Mouse (Mus musculus) common myeloid progenitor, adult 5-6 weeks (primary cell): ENCODE results near the gene Slc7a7. TPM values are rescaled to one million over a fixed set of nuclear protein-coding genes. Genes with fewer than 3 reads are reported as not detected.

Source experiments
- ATAC-seq: replicated peaks from 2 replicates; pipeline ENCODE4 v1.8.0; 2016; ENCODE audit warnings: low read depth, mild to moderate bottlenecking, moderate TSS enrichment, inconsistent platforms; ENCODE audit not compliant: poor library complexity, severe bottlenecking
- total RNA-seq: library from RNA; stranded (forward); fragments of 200-1000, 187-1606 nt; gene quantifications from 2 replicates; pipeline ENCODE4 v1.2.3, GENCODE M21; 2017

The Slc7a7 gene
- total RNA-seq, 1 experiment from 2014 or later = 4.5 TPM

GRCm38 (mm10) chr14:54413877-54414700 is 3.5 kb downstream of the Slc7a7 start:
- peak; percentile 34 for ATAC-seq

- peak; percentile 39 for ATAC-seq
Measured at GRCm38 (mm10) chr14:54412629-54413170, 4.9 kb downstream of the Slc7a7 start.

DNA sequence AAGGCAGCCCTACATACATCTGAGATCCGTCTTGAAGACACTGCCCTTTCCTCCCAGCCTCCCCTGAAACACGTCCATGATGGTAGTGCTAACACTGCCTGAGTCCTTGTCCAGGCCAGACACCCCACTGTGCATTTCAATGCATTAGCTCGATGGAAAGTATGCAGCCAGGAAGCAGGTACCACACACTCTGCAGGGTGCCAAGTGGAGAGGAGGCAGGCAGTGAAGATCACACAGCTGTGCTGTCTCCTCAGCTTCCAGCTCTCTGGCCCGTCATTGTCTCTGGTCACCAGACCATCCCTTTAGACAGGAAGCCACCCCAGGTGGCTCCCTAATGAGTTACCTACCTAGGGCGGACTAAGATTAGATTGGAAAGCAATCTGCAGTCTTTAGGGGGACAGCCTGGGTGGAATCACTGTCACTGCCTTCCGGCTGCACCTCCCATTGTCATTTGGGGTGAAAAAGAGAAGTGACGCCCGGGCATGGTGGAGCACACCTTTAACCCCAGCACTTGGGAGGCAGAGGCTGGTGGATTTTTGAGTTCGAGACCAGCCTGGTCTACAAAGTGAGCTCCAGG is 5.5 kb downstream of the Slc7a7 start:
- ATAC-seq = no peak

GRCm38 (mm10) chr14:54409980-54410810 is 7.4 kb downstream of the Slc7a7 start:
- ATAC-seq = peak; percentile 30; the same call in 1 of the 2 replicates

DNA sequence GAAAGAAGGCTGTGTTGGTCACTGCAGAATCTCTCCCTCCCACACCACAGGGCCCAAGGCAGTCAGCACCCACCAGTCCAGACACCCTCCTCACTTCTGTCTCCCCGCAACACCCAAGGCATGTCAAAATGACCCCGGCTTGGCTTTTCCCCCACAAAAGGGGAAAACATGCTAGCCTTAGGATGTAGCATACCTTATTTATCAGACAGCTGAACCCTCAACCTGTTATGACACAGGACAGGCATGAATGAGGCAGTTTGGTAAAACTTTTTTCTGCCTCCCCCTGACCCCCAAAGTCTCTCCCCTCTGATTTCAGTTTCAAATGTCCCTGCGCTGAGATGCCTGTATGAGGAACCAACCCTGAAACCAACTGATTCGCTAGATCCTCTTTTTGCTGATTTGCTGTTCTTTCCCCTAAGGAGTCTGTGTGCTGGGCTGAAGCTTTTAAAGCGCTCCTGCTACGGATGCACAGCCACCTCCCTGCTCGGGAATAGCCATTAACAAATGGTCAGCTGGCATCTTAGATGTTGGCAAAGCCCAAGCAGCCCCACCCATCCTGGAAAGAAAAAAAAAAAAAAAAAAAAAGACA is 8.4 kb downstream of the Slc7a7 start:
- peak; percentile 61 for ATAC-seq

DNA sequence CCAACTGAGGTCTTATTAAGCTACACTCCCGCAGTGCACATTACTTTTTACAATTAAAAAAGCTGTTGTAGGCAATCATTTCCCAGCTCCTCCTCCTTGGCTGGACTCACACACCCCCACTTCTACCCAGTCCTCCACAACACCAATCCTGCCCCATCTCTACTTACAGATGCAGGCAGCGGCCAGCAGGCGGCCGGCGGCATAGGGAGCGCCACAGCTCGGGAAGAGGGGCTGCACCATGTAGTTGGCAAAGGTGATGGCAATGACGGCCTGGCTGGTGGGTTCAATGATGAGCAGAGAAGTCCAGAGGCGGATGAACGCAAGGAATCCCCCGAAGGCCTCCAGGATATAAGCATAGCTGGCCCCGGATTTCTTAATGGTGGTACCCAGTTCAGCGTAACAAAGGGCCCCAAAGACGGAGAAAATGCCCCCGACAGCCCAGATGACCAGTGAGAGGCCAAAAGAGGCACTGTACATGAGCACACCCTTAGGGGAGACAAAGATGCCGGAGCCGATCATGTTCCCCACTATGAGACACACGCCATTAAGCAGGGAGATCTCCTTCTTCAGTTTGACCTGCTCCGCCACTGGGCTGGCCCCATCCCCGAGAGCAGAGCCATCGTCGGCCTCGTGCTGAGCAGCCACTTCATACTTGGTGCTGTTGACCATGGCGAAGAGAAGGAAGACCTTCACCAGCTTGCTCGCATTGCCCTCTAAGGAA is 9.1 kb downstream of the Slc7a7 start:
- no peak for ATAC-seq

- no peak for ATAC-seq
Measured at GRCm38 (mm10) chr14:54401723-54402122, 15.9 kb downstream of the Slc7a7 start.

GRCm38 (mm10) chr14:54398921-54399382 is 18.6 kb downstream of the Slc7a7 start:
- ATAC-seq = no peak

DNA sequence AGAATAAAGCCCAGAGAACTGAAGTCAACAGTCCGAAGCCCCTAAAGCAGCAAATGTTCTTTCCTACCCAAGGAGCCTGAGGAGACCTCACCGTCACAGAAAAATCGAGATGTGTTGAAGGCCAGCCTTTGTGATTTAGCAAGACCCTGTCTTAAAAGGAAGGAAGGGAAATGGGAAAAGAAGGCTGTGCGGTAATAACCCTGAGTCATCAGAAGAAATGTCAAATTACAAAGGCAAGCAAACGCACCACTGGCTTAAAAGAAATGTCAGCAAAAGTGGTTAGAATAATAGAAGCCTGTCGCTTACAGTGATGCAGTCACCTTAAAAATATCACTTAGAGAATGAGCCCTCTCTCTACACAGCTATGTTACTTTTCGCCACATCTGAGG is 19.1 kb downstream of the Slc7a7 start:
- 0 out of 2 replicates have a peak, but pooled peaks have one; percentile 22 for ATAC-seq

DNA sequence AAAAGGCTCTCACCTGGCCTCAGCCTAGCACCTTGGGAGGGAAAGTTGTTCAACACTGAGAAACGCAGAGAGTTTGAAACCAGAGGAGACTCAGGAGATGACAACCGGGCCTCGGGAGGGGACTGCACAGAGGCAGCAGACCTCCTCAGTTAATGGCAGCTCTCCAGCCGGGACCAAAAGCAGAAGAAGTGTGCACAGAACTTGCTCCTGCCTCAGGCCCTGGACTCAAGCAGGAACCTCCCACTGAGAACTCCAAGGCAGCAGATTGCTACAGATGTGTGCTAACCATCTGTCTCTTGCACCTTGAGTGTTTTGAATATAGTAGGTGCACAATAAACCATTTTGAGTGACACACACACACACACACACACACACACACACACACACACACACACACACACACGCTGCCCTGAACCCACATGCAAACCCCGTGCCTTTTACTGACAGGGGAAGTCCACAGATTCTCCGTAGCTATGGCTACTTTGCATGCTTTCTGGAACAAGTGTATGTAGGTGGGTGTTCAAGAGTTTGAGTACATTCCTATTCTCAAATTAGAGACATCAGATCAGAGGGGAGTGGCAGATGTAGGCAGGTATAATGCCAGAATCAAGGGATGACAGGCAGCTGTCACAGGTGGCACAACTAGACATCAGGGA is 19.6 kb downstream of the Slc7a7 start:
- ATAC-seq = peak; percentile 39; the same call in 1 of the 2 replicates

DNA sequence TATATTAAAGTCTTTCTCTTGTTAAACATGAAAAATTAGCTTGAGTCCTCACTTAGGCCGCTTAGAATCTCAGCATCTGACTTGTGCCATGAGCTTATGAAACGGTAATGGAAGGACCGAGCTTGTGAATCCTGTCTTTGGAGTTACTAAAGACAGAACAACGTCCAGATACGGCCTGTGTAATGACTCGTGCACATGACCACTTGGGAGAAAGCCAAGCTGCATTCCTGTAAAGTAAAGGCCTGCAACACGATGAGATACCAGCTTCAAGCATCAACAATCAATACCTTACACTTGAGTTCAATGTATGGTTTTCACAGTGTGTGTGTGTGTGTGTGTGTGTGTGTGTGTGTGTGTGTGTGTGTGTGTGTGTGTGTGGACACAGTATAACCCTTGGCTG is 20.9 kb downstream of the Slc7a7 start:
- ATAC-seq = no peak

DNA sequence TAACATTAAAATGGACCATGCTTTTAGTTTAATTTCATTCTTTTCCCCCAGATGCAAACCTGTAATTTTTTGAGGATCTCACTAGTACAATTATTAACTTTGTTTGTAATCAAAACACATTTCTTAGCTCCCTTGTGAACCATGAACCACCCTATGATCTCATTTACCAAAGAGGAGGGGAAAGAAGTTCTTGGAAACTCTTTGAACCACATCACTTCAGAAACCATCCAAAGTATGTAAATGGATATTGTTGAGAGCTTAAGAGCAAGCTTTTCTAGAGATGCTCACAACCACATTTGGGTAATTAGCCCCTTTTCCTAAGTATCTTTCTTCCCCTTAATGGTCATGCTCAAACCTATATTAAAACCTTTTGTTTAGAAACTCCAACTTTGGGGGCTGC is 23.3 kb downstream of the Slc7a7 start:
- no peak for ATAC-seq

- ATAC-seq = no peak
Measured at GRCm38 (mm10) chr14:54393794-54394193, 23.8 kb downstream of the Slc7a7 start.

GRCm38 (mm10) chr14:54390843-54391242 is 26.7 kb downstream of the Slc7a7 start:
- ATAC-seq = no peak

DNA sequence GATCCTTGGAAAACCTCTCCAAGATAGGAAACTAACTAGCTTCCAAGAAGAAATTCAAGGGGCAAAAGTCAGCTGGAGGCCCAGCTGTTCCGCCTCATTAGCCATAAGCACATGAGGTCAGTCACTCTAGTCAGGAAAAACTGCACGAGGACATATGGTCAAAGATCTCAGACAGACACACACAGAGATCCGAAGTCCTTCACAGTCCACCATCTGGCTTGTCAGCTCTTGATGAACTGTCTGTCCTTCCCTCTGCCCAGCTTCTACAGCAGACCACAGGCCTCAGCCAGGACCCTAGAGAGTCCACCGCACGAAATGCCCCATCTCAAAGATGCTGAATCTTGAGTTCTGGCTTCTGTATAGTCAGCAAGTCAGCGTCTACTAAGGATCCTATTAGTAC is 30.0 kb downstream of the Slc7a7 start:
- no peak for ATAC-seq

GRCm38 (mm10) chr14:54385968-54386618 is 31.5 kb downstream of the Slc7a7 start:
- ATAC-seq = no peak

GRCm38 (mm10) chr14:54384396-54384795 is 33.2 kb downstream of the Slc7a7 start:
- peak; percentile 61 for ATAC-seq

- ATAC-seq = peak; percentile 65
Measured at GRCm38 (mm10) chr14:54383355-54383771, 34.2 kb downstream of the Slc7a7 start.
